Mouse (Mus musculus): ENCODE results near the gene Fndc3a. TPM values are rescaled to one million over a fixed set of nuclear protein-coding genes. Genes with fewer than 3 reads are reported as not detected.
A peak's percentile ranks its signal among the peaks of the same experiment; 100 is the strongest.

Gene Fndc3a
- total RNA-seq, 4 experiments from 2014 or later = 44.5 to 51.4 (median 46.5) TPM

GRCm38 (mm10) chr14:72677247-72677646, 32.6 kb downstream of the Fndc3a start:
- no peak for DNase-seq (ENCODE audit: low spot score in 2 of 2)

GRCm38 (mm10) chr14:72671911-72672310, 37.9 kb downstream of the Fndc3a start:
- no peak for DNase-seq (ENCODE audit: low spot score in 2 of 2)

GRCm38 (mm10) chr14:72670987-72671386, 38.8 kb downstream of the Fndc3a start:
- no peak for DNase-seq (ENCODE audit: low spot score in 2 of 2)

GRCm38 (mm10) chr14:72649268-72649667, 60.5 kb downstream of the Fndc3a start:
- no peak for DNase-seq (ENCODE audit: low spot score in 2 of 2)

- no peak for DNase-seq (ENCODE audit: low spot score in 2 of 2)
Observed at GRCm38 (mm10) chr14:72645512-72645911, 64.3 kb downstream of the Fndc3a start.

GRCm38 (mm10) chr14:72644620-72645019, 65.2 kb downstream of the Fndc3a start:
- no peak for DNase-seq (ENCODE audit: low spot score in 2 of 2)

- DNase-seq (ENCODE audit: low spot score in 2 of 2) = no peak
Observed at GRCm38 (mm10) chr14:72638507-72638906, 71.3 kb downstream of the Fndc3a start.

GRCm38 (mm10) chr14:72633571-72633970, 76.2 kb downstream of the Fndc3a start:
- no peak for DNase-seq (ENCODE audit: low spot score in 2 of 2)

- DNase-seq (ENCODE audit: low spot score in 2 of 2) = no peak
Observed at GRCm38 (mm10) chr14:72625411-72625810, 84.4 kb downstream of the Fndc3a start.

- DNase-seq (ENCODE audit: low spot score in 2 of 2) = no peak
Observed at GRCm38 (mm10) chr14:72604077-72604476, 105.7 kb downstream of the Fndc3a start.

GRCm38 (mm10) chr14:72603194-72603521, 106.6 kb downstream of the Fndc3a start:
- no peak for DNase-seq (ENCODE audit: low spot score in 2 of 2)

GRCm38 (mm10) chr14:72602521-72603193, 107.1 kb downstream of the Fndc3a start:
- peak; percentile 74 to 88 for DNase-seq (ENCODE audit: low spot score in 2 of 2)

GRCm38 (mm10) chr14:72601381-72602305, 108.2 kb downstream of the Fndc3a start:
- DNase-seq (ENCODE audit: low spot score in 2 of 2) = no peak

GRCm38 (mm10) chr14:72600375-72600774, 109.4 kb downstream of the Fndc3a start:
- no peak for DNase-seq (ENCODE audit: low spot score in 2 of 2)

- DNase-seq (ENCODE audit: low spot score in 2 of 2) = no peak
Observed at GRCm38 (mm10) chr14:72598976-72599740, 110.6 kb downstream of the Fndc3a start.

GRCm38 (mm10) chr14:72594191-72594590, 115.6 kb downstream of the Fndc3a start:
- DNase-seq (ENCODE audit: low spot score in 2 of 2) = no peak

GRCm38 (mm10) chr14:72589415-72589814, 120.4 kb downstream of the Fndc3a start:
- no peak for DNase-seq (ENCODE audit: low spot score in 2 of 2)

GRCm38 (mm10) chr14:72582979-72583378, 126.8 kb downstream of the Fndc3a start:
- DNase-seq (ENCODE audit: low spot score in 2 of 2) = no peak

GRCm38 (mm10) chr14:72580991-72581390, 128.8 kb downstream of the Fndc3a start:
- DNase-seq (ENCODE audit: low spot score in 2 of 2) = no peak

- DNase-seq (ENCODE audit: low spot score in 2 of 2) = no peak
Observed at GRCm38 (mm10) chr14:72576283-72576682, 133.5 kb downstream of the Fndc3a start.

- no peak for DNase-seq (ENCODE audit: low spot score in 2 of 2)
Observed at GRCm38 (mm10) chr14:72563941-72564340, 145.9 kb downstream of the Fndc3a start.

GRCm38 (mm10) chr14:72558795-72559194, 151.0 kb downstream of the Fndc3a start:
- no peak for DNase-seq (ENCODE audit: low spot score in 2 of 2)
